Mouse (Mus musculus) cortical plate, adult 2 months (tissue): ENCODE data around the gene Prr29.

ENCODE experiments used
- CTCF ChIP-seq: fragments of 200-500 bp; IDR thresholded peaks from 2 replicates; pipeline ENCODE4 v1.5.1; 2011; ENCODE audit warnings: mild to moderate bottlenecking, control low read depth, low read length; ENCODE audit not compliant: insufficient read depth; ENCODE audit errors: extremely low read depth
- POLR2A ChIP-seq: fragments of 200-500 bp; IDR thresholded peaks from 2 replicates; pipeline ENCODE4 v1.6.1; 2011; ENCODE audit warnings: mild to moderate bottlenecking, low read length, control low read depth; ENCODE audit not compliant: insufficient read depth; ENCODE audit errors: extremely low read depth

DNA sequence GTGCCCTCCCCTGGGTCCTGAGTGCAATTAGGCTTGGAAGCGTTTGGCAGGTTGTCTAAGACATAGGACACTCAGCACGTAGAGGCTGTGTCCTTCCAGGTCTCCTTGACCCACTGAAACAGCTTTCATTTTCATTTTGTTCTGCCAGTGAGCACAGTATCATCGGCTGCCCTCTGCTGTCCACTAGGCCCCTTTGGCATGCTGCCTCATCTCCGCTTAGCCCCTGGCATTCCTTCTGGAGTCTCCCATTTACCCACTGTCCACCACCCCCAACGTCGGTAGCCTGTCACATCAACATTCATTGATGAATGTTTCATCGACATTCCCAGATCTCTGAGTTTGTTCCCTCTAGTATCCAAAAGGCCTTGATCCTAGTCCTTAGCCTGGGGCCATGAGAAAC lies 16.6 kb downstream of the Prr29 start:
- TF ChIP-seq POLR2A (no peak), CTCF (no peak)
